Mouse (Mus musculus) ES-Bruce4 (cell line): ENCODE measurements around the gene Papss1. TPM values are rescaled to one million over a fixed set of nuclear protein-coding genes. Genes with fewer than 3 reads are reported as not detected.

Experiments
- H3K27ac ChIP-seq: 2 replicates; pipeline ENCODE4 v1.5.1; 2012; ENCODE audit warnings: low read length, inconsistent platforms; ENCODE audit not compliant: insufficient read depth
- H3K27me3 ChIP-seq: 2 replicates; pipeline ENCODE4 v1.6.1; 2012; ENCODE audit warnings: mild to moderate bottlenecking, low read length, inconsistent platforms; ENCODE audit not compliant: control insufficient read depth, poor library complexity, insufficient read depth, severe bottlenecking
- H3K36me3 ChIP-seq: 2 replicates; pipeline ENCODE4 v1.6.1; 2012; ENCODE audit warnings: inconsistent platforms, mild to moderate bottlenecking, low read length, moderate library complexity; ENCODE audit not compliant: control insufficient read depth, poor library complexity, insufficient read depth, severe bottlenecking
- H3K4me1 ChIP-seq: one replicate; pipeline ENCODE4 v1.8.1; 2011; ENCODE audit warnings: low read length; ENCODE audit not compliant: control insufficient read depth, insufficient read depth
- H3K4me3 ChIP-seq: 2 replicates; pipeline ENCODE4 v1.5.1; 2011; ENCODE audit warnings: low read depth, mild to moderate bottlenecking, low read length
- H3K9ac ChIP-seq: 2 replicates; pipeline ENCODE4 v1.6.1; 2012; ENCODE audit warnings: low read depth, mild to moderate bottlenecking, inconsistent platforms; ENCODE audit not compliant: poor library complexity, severe bottlenecking
- H3K9me3 ChIP-seq: replicated peaks from 2 replicates; pipeline ENCODE4 v1.6.1; 2012; ENCODE audit warnings: mild to moderate bottlenecking, low read length, inconsistent platforms; ENCODE audit not compliant: control insufficient read depth, poor library complexity, insufficient read depth, severe bottlenecking
- CTCF ChIP-seq: IDR thresholded peaks from one replicate; pipeline ENCODE4 v1.8.1; 2011; ENCODE audit warnings: low read depth, low read length
- EP300 ChIP-seq: IDR thresholded peaks from 2 replicates; pipeline ENCODE4 v1.6.1; 2011; ENCODE audit warnings: low read depth, low read length; ENCODE audit not compliant: insufficient read depth
- POLR2A ChIP-seq: IDR thresholded peaks from one replicate; pipeline ENCODE4 v1.8.1; 2011; ENCODE audit warnings: low read length; ENCODE audit not compliant: insufficient read depth
- polyA plus RNA-seq: library from polyadenylated mRNA; stranded (reverse); fragments of >200 nt; gene quantifications from 2 replicates; pipeline ENCODE4 v1.2.4, GENCODE M21; 2011; ENCODE audit warnings: low read depth; ENCODE audit not compliant: missing spikeins, insufficient read depth, insufficient read length

Papss1 gene
- polyA plus RNA-seq, 1 experiment, result 19.8 TPM

- no peak overlapping the region for H3K27ac ChIP-seq
- H3K9me3 ChIP-seq, result no peaks in the 10 kb centered on the region
- H3K4me1 ChIP-seq, result no peaks in the 10 kb centered on the region
- H3K27me3 ChIP-seq, result no peaks in the 10 kb centered on the region
- TF ChIP-seq POLR2A (no peak), EP300 (no peak), CTCF (no peak)
- H3K36me3 ChIP-seq, result no peaks in the 10 kb centered on the region
- H3K9ac ChIP-seq, result no peak overlapping the region
- no peak overlapping the region for H3K4me3 ChIP-seq
Measured at GRCm38 (mm10) chr3:131573555-131573954, 9.0 kb downstream of the Papss1 start.

GRCm38 (mm10) chr3:131578434-131579104, 14.0 kb downstream of the Papss1 start:
- Histone ChIP-seq H3K27me3 (no peaks in the 10 kb centered on the region), H3K27ac (no peak overlapping the region), H3K36me3 (no peaks in the 10 kb centered on the region), H3K9me3 (no peaks in the 10 kb centered on the region), H3K9ac (no peak overlapping the region), H3K4me1 (no peaks in the 10 kb centered on the region), H3K4me3 (no peak overlapping the region)
- TF ChIP-seq CTCF (no peak), EP300 (no peak), POLR2A (no peak)

GRCm38 (mm10) chr3:131580040-131580439, 15.5 kb downstream of the Papss1 start:
- Histone ChIP-seq H3K4me3 (no peak overlapping the region), H3K27ac (no peak overlapping the region), H3K9ac (no peak overlapping the region), H3K36me3 (no peaks in the 10 kb centered on the region), H3K27me3 (no peaks in the 10 kb centered on the region), H3K4me1 (no peaks in the 10 kb centered on the region), H3K9me3 (no peaks in the 10 kb centered on the region)
- TF ChIP-seq POLR2A (no peak), CTCF (no peak), EP300 (no peak)

GRCm38 (mm10) chr3:131581096-131581495, 16.5 kb downstream of the Papss1 start:
- H3K9me3 ChIP-seq, result no peaks in the 10 kb centered on the region
- no peaks in the 10 kb centered on the region for H3K36me3 ChIP-seq
- no peaks in the 10 kb centered on the region for H3K4me1 ChIP-seq
- H3K4me3 ChIP-seq, result no peak overlapping the region
- no peaks in the 10 kb centered on the region for H3K27me3 ChIP-seq
- TF ChIP-seq CTCF (no peak), POLR2A (no peak), EP300 (no peak)
- no peak overlapping the region for H3K9ac ChIP-seq
- H3K27ac ChIP-seq, result no peak overlapping the region

GRCm38 (mm10) chr3:131586818-131587217, 22.2 kb downstream of the Papss1 start:
- Histone ChIP-seq H3K9me3 (no peaks in the 10 kb centered on the region), H3K4me1 (no peaks in the 10 kb centered on the region), H3K9ac (no peak overlapping the region), H3K27me3 (no peaks in the 10 kb centered on the region), H3K27ac (no peak overlapping the region), H3K4me3 (no peak overlapping the region), H3K36me3 (no peaks in the 10 kb centered on the region)
- TF ChIP-seq EP300 (no peak), POLR2A (no peak), CTCF (no peak)

- Histone ChIP-seq H3K9me3 (no peaks in the 10 kb centered on the region), H3K9ac (no peak overlapping the region), H3K4me3 (no peak overlapping the region), H3K27me3 (no peaks in the 10 kb centered on the region), H3K27ac (no peak overlapping the region), H3K36me3 (no peaks in the 10 kb centered on the region), H3K4me1 (no peaks in the 10 kb centered on the region)
- no peak for TF ChIP-seq POLR2A
- TF ChIP-seq CTCF, result no peak
- TF ChIP-seq EP300, result no peak
Measured at GRCm38 (mm10) chr3:131587959-131588358, 23.4 kb downstream of the Papss1 start.
